Mouse (Mus musculus) heart, embryonic 12.5 days (tissue): ENCODE data around the gene Dusp13. TPM values are rescaled to one million over a fixed set of nuclear protein-coding genes. Genes with fewer than 3 reads are reported as not detected.

Experiments
- ATAC-seq: fragments of 200-750 bp; cut with Nextera tagmentation; 2 replicates; pipeline ENCODE4 v1.8.0; 2017; ENCODE audit warnings: moderate TSS enrichment, moderate library complexity; ENCODE audit not compliant: insufficient number of reproducible peaks, low FRiP score
- H3K27ac ChIP-seq: fragments of 300-500 bp; sonication (generic); 2 replicates; pipeline ENCODE4 v1.5.1; 2016; ENCODE audit warnings: mild to moderate bottlenecking, moderate library complexity; ENCODE audit not compliant: poor library complexity, severe bottlenecking
- H3K27me3 ChIP-seq: fragments of 300-500 bp; sonication (generic); replicated peaks from 2 replicates; pipeline ENCODE4 v1.6.1; 2016; ENCODE audit warnings: mild to moderate bottlenecking, moderate library complexity
- H3K36me3 ChIP-seq: fragments of 300-500 bp; sonication (generic); 2 replicates; pipeline ENCODE4 v1.6.1; 2016; ENCODE audit warnings: mild to moderate bottlenecking, moderate library complexity
- H3K4me1 ChIP-seq: fragments of 300-500 bp; sonication (generic); replicated peaks from 2 replicates; pipeline ENCODE4 v1.6.1; 2016; ENCODE audit warnings: mild to moderate bottlenecking
- H3K4me2 ChIP-seq: fragments of 300-500 bp; sonication (generic); 2 replicates; pipeline ENCODE4 v1.6.1; 2016; ENCODE audit warnings: mild to moderate bottlenecking, moderate library complexity
- H3K4me3 ChIP-seq: fragments of 300-500 bp; sonication (generic); 2 replicates; pipeline ENCODE4 v1.5.1; 2016; ENCODE audit warnings: mild to moderate bottlenecking
- H3K9ac ChIP-seq: fragments of 300-500 bp; sonication (generic); 2 replicates; pipeline ENCODE4 v1.6.1; 2016; ENCODE audit warnings: mild to moderate bottlenecking, moderate library complexity
- H3K9me3 ChIP-seq: fragments of 300-500 bp; sonication (generic); replicated peaks from 2 replicates; pipeline ENCODE4 v1.6.1; 2016; ENCODE audit warnings: mild to moderate bottlenecking, moderate library complexity
- WGBS: fragments of 180-500 bp; shearing (Covaris S2); methylation state at CpG from one replicate; pipeline ENCODE4 v1.1.7; 2016; 5-methylcytosine and 5-hydroxymethylcytosine counted together
- polyA plus RNA-seq: library from polyadenylated mRNA; unstranded; fragments of >200 nt; fragmentation: Nextera tagmentation; extraction: Ambion mirVana; gene quantifications from 2 replicates; pipeline ENCODE4 v1.2.1, GENCODE M21; 2016

Dusp13 gene
- polyA plus RNA-seq, 1 experiment from 2014 or later = 0.23 TPM

- no peaks in the 10 kb centered on the region for H3K27me3 ChIP-seq
- H3K4me3 ChIP-seq = no peak overlapping the region
- H3K9me3 ChIP-seq = no peaks in the 10 kb centered on the region
- peaks cover 37% of the 10 kb centered on the region for H3K4me1 ChIP-seq
- WGBS = 60% methylated on average over 6 of the region's 6 CpGs
- H3K4me2 ChIP-seq = peak overlapping the region; percentile 43
- ATAC-seq = no peak; the same call in 1 of the 2 replicates
- peak overlapping the region; percentile 58 for H3K27ac ChIP-seq
- H3K9ac ChIP-seq = no peak overlapping the region
- no peaks in the 10 kb centered on the region for H3K36me3 ChIP-seq
Measured at GRCm38 (mm10) chr14:21766398-21766958, 15.5 kb upstream of the Dusp13 start.

DNA sequence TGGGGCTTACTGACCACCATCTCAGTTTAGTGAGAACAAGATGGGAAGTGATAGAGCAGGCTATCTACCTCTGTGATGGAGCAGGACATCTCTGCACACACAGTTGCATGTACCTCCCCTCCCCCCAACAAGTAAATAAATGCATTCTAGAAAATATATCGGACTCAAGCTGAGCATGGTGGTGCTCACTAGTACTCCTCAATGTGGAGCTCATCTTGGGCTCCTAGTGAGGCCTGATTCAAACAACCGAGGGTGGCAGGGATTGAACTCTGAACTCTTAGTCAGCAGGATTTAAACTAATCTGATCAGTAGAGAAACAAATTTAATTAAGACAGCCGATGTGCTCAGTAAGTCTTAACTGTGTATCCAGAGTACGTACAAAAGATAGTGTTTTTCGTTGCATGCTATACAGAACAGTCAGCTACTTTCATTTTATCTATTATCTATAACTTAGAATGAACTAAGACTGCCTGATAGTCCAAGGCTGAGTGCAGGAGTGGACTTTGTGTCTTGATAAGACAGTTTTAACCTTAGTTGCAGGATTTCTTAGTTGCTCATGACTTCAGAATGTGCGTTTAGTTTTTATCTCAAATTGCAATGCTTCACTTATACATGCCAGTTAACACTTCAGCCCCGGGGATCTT is 14.9 kb upstream of the Dusp13 start:
- ATAC-seq = no peak
- H3K27me3 ChIP-seq = no peaks in the 10 kb centered on the region
- H3K36me3 ChIP-seq = no peaks in the 10 kb centered on the region
- peak overlapping the region; percentile 43 for H3K4me2 ChIP-seq
- H3K9ac ChIP-seq = no peak overlapping the region
- WGBS = 46% methylated on average over 7 of the region's 7 CpGs
- no peak overlapping the region for H3K4me3 ChIP-seq
- H3K9me3 ChIP-seq = no peaks in the 10 kb centered on the region
- peaks cover 39% of the 10 kb centered on the region for H3K4me1 ChIP-seq
- H3K27ac ChIP-seq = peak overlapping the region; percentile 58

DNA sequence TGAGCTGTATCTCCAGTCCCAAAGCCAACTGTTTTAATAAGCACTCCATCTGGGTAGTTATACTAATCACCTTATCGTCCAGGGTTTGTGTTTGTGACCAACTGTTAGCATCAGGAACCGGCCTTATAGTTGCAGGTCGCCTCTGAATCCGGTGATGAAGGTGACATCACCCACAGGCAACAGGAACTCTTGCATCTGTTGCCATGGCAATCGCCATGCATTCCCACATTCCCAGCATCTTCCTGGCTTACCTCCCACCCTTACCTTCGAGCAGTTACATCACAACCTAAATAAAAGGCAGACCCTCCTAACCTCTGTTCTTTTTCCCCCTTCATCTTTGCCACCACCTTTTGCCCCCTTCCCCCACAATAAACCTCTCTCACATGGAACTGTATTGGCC is 13.7 kb upstream of the Dusp13 start:
- no peak for ATAC-seq
- peaks cover 39% of the 10 kb centered on the region for H3K4me1 ChIP-seq
- H3K36me3 ChIP-seq = no peaks in the 10 kb centered on the region
- no peak overlapping the region for H3K9ac ChIP-seq
- H3K27ac ChIP-seq = no peak overlapping the region
- H3K9me3 ChIP-seq = no peaks in the 10 kb centered on the region
- WGBS = 88% methylated on average over 6 of the region's 6 CpGs
- H3K4me2 ChIP-seq = no peak overlapping the region
- no peak overlapping the region for H3K4me3 ChIP-seq
- H3K27me3 ChIP-seq = no peaks in the 10 kb centered on the region

DNA sequence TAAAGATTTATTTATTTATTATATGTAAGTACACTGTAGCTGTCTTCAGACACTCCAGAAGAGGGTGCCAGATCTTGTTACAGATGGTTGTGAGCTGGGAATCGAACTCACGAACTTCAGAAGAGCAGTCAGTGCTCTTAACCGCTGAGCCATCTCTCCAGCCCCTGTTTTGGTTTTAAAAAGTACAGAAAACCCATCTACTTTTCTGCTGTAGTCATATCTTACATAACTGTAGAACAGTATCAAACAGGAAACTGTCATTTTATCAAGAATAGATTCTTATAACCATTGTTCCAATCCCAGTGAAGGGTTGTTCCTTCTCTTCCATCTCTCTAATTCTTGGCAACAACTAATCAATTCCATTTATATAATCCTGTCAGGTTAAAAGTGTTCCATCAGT is 12.8 kb upstream of the Dusp13 start:
- H3K9me3 ChIP-seq = no peaks in the 10 kb centered on the region
- no peak overlapping the region for H3K27ac ChIP-seq
- no peak overlapping the region for H3K4me3 ChIP-seq
- no peak overlapping the region for H3K4me2 ChIP-seq
- H3K27me3 ChIP-seq = no peaks in the 10 kb centered on the region
- no peak overlapping the region for H3K9ac ChIP-seq
- no peak for ATAC-seq
- no peaks in the 10 kb centered on the region for H3K36me3 ChIP-seq
- 91% methylated on average over 3 of the region's 3 CpGs for WGBS
- H3K4me1 ChIP-seq = peaks cover 42% of the 10 kb centered on the region

GRCm38 (mm10) chr14:21761560-21761959 is 10.6 kb upstream of the Dusp13 start:
- Histone ChIP-seq H3K4me2 (no peak overlapping the region), H3K27me3 (no peaks in the 10 kb centered on the region), H3K4me1 (peaks cover 43% of the 10 kb centered on the region), H3K9ac (no peak overlapping the region), H3K9me3 (no peaks in the 10 kb centered on the region), H3K36me3 (no peaks in the 10 kb centered on the region), H3K4me3 (no peak overlapping the region), H3K27ac (no peak overlapping the region)
- ATAC-seq = no peak
- WGBS = 67% methylated on average over 9 of the region's 9 CpGs

DNA sequence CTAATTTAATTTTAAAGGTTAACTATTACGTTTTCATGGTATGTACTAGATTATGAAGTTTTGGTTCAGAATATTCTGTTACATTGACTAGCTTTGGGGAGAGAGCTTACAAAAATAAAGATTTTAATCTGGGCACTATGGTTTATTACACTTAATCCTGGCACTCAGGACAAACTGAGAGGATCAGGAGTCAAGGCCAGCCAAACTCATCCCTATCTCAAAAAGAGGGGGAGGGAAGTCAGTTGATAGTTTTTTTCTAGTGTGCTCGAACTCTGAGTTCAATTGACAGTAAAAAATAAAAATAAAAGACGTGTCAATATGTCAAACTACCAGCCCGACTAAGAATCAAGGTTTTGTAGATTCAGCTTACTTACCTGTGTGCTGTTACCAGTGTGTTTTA is 2.4 kb upstream of the Dusp13 start:
- Histone ChIP-seq H3K4me1 (peaks cover 21% of the 10 kb centered on the region), H3K27ac (no peak overlapping the region), H3K27me3 (no peaks in the 10 kb centered on the region), H3K9me3 (no peaks in the 10 kb centered on the region), H3K36me3 (no peaks in the 10 kb centered on the region), H3K9ac (no peak overlapping the region), H3K4me3 (no peak overlapping the region), H3K4me2 (no peak overlapping the region)
- WGBS = 75% methylated on average over 4 of the region's 4 CpGs
- ATAC-seq = no peak

GRCm38 (mm10) chr14:21752411-21752810 is 1.4 kb upstream of the Dusp13 start:
- H3K4me1 ChIP-seq = peaks cover 14% of the 10 kb centered on the region
- no peak overlapping the region for H3K4me2 ChIP-seq

DNA sequence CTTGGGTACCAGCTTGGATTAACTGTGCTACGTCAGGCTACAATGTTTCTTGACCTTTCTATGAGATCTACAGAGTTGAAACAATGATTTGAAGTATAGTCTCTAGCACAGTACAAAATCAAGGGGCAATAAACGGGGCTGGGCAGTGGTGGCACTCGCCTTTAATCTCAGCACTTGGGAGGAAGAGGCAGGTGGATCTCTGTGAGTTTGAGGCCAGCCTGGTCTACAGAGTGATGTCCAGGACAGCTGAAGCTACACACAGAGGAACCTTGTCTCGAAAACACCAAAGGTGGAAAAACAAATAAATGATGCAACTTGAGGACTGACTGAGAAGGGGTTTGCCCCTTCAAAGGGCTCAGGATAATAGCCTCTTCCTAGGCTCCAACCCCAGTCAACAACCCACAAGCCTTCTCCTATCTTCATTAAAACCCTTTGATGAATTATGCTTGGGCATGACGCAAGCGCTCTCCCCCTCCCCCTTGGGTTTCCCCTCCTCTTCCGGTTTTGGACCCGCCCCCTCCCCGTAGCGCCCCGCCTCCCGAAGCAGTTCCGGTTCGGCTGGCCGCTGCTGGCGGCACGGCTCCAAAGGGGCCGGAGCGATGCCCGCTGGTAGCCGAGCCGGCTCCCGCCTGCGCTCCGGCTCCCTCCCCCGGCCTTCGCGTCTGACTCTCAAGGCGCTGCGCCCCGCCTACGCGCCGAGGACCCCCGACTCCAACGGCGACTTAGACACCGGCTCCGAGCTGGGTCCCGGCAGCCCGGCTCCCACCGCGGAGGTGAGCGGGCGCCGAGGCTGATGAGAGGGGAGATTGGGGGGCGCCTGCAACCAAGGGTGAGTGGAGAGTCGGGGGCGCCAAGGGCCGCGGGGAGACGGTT is 737 bp downstream of the Dusp13 start, which contains the start of gene Samd8:
Samd8 (plus strand) TSS at position 524 of the 873 bp plus-strand sequence.
- H3K9me3 ChIP-seq = no peaks in the 10 kb centered on the region
- 6% methylated on average over 52 of the region's 52 CpGs for WGBS
- peak; percentile 89 for ATAC-seq
- H3K9ac ChIP-seq = peak within 1 kb of the TSS; percentile 92
- H3K27me3 ChIP-seq = no peaks in the 10 kb centered on the region
- peaks cover 13% of the 10 kb centered on the region for H3K4me1 ChIP-seq
- H3K4me3 ChIP-seq = peak within 1 kb of the TSS; percentile 91
- H3K4me2 ChIP-seq = peak within 1 kb of the TSS; percentile 71
- H3K27ac ChIP-seq = peak within 1 kb of the TSS; percentile 87
- H3K36me3 ChIP-seq = no peaks in the 10 kb centered on the region

More at GRCm38 (mm10) chr14:21752411-21752810, 1.4 kb upstream of the Dusp13 start:
- H3K27ac ChIP-seq = no peak overlapping the region
- 92% methylated on average over 3 of the region's 3 CpGs for WGBS
- H3K9me3 ChIP-seq = no peaks in the 10 kb centered on the region
- ATAC-seq = no peak
- no peak overlapping the region for H3K4me3 ChIP-seq
- H3K27me3 ChIP-seq = no peaks in the 10 kb centered on the region
- H3K9ac ChIP-seq = no peak overlapping the region
- H3K36me3 ChIP-seq = no peaks in the 10 kb centered on the region

DNA sequence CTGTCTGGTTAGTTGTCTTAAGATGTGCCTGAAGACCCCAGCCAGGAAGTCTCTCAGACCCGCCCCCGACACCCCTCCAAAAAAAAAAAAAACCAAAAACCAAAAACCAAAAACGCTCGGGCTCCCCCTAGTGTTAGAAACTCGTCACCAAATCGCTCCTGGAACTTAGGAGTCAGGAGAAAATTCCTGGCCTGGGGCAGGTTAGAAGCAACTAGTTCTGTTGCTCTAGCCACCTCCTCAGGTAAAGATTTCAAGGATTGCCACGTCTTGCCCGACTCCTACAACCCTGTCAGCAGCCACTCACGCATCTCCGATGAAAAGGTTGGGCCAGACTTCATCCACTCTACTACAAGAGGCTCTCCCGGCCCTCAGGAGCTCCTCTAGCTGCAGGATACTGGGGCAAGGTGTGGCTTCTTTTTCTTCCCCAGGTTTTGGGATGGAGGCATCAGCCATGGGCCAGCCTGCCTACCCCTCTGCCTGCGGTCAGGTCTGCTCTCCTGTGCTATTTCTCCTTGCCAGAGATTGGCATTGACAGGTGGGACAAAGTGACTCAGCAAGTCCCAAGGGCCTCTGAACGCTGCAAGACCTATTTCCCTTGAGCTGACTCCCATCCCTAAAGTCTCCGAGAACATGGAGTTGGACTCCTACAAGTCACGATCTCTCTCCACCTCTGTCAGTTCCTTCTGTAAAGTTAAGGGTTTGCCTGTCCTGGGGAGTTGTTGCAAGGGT is 2.7 kb downstream of the Dusp13 start:
- H3K4me3 ChIP-seq = no peak overlapping the region
- H3K27me3 ChIP-seq = 0 out of 2 replicates have a peak, but pooled peaks cover 3% of the 10 kb centered on the region
- H3K4me2 ChIP-seq = no peak overlapping the region
- H3K9me3 ChIP-seq = no peaks in the 10 kb centered on the region
- no peak for ATAC-seq
- WGBS = 37% methylated on average over 15 of the region's 15 CpGs
- no peaks in the 10 kb centered on the region for H3K36me3 ChIP-seq
- H3K4me1 ChIP-seq = peaks cover 9% of the 10 kb centered on the region
- no peak overlapping the region for H3K27ac ChIP-seq
- no peak overlapping the region for H3K9ac ChIP-seq

- Histone ChIP-seq H3K9ac (no peak overlapping the region), H3K27me3 (0 out of 2 replicates have a peak, but pooled peaks cover 3% of the 10 kb centered on the region), H3K36me3 (no peaks in the 10 kb centered on the region), H3K4me1 (peaks cover 7% of the 10 kb centered on the region), H3K4me3 (no peak overlapping the region), H3K27ac (no peak overlapping the region), H3K4me2 (no peak overlapping the region), H3K9me3 (no peaks in the 10 kb centered on the region)
- 67% methylated on average over 14 of the region's 14 CpGs for WGBS
- ATAC-seq = no peak
Measured at GRCm38 (mm10) chr14:21747436-21748141, 3.4 kb downstream of the Dusp13 start.
